Mouse (Mus musculus) forebrain, embryonic 13.5 days (tissue): Measurements from ENCODE around the gene Alpk3. TPM values are rescaled to one million over a fixed set of nuclear protein-coding genes. Genes with fewer than 3 reads are reported as not detected.

Experiments used
- ATAC-seq: fragments of 200-750 bp; cut with Nextera tagmentation; 2 replicates; pipeline ENCODE4 v1.8.0; 2017
- H3K27ac ChIP-seq: fragments of 300-500 bp; sonication (generic); 2 replicates; pipeline ENCODE4 v1.5.1; 2015; ENCODE audit warnings: inconsistent platforms, mild to moderate bottlenecking, moderate library complexity
- H3K27me3 ChIP-seq: fragments of 300-500 bp; sonication (generic); 2 replicates; pipeline ENCODE4 v1.6.1; 2015; ENCODE audit warnings: mild to moderate bottlenecking, inconsistent platforms
- H3K36me3 ChIP-seq: fragments of 300-500 bp; sonication (generic); 2 replicates; pipeline ENCODE4 v1.6.1; 2015; ENCODE audit warnings: mild to moderate bottlenecking, inconsistent platforms; ENCODE audit not compliant: poor library complexity, severe bottlenecking
- H3K4me1 ChIP-seq: fragments of 300-500 bp; sonication (generic); 2 replicates; pipeline ENCODE4 v1.6.1; 2015; ENCODE audit warnings: inconsistent platforms
- H3K4me2 ChIP-seq: fragments of 300-500 bp; sonication (generic); 2 replicates; pipeline ENCODE4 v1.6.1; 2015; ENCODE audit warnings: inconsistent platforms, mild to moderate bottlenecking, moderate library complexity
- H3K4me3 ChIP-seq: fragments of 300-500 bp; sonication (generic); 2 replicates; pipeline ENCODE4 v1.5.1; 2015; ENCODE audit warnings: mild to moderate bottlenecking, inconsistent platforms
- H3K9ac ChIP-seq: fragments of 300-500 bp; sonication (generic); 2 replicates; pipeline ENCODE4 v1.6.1; 2015; ENCODE audit warnings: mild to moderate bottlenecking, inconsistent platforms
- H3K9me3 ChIP-seq: fragments of 300-500 bp; sonication (generic); replicated peaks from 2 replicates; pipeline ENCODE4 v1.6.1; 2016; ENCODE audit warnings: inconsistent platforms
- WGBS: fragments of 180-500 bp; shearing (Covaris S2); methylation state at CpG from one replicate; pipeline ENCODE4 v1.1.7; 2015; 5-methylcytosine and 5-hydroxymethylcytosine counted together
- polyA plus RNA-seq: library from polyadenylated mRNA; unstranded; fragments of >200 nt; fragmentation: Nextera tagmentation; extraction: Ambion mirVana; gene quantifications from 2 replicates; pipeline ENCODE4 v1.2.1, GENCODE M21; 2015

Gene Alpk3
- polyA plus RNA-seq, 1 experiment from 2014 or later, result not detected

DNA sequence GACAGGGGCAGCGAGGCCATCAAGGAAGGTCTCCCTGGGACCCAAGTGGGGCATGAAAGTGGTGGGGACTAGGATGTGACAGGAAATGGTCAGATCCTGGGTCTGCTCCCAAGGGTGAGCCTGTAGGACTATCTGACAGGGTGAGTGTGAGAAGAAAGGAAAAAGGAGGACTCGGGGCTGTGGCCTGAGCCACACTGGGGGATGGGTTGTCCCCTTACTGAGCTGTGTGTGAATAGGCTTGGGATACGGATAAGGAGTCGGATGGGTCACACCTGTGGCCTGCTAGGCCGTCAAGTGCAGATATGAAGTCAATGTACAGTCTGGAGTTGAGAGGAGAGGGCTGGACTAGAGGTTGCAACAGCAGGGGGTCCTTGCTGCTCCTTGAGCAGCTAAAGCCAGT, 18.3 kb downstream of the Alpk3 start:
- no peak overlapping the region for H3K4me3 ChIP-seq
- no peak for ATAC-seq
- no peaks in the 10 kb centered on the region for H3K4me1 ChIP-seq
- no peaks in the 10 kb centered on the region for H3K27me3 ChIP-seq
- no peak overlapping the region for H3K27ac ChIP-seq
- H3K4me2 ChIP-seq, result no peak overlapping the region
- no peaks in the 10 kb centered on the region for H3K9me3 ChIP-seq
- 85% methylated on average over 5 of the region's 5 CpGs for WGBS
- H3K9ac ChIP-seq, result no peak overlapping the region
- H3K36me3 ChIP-seq, result no peaks in the 10 kb centered on the region

DNA sequence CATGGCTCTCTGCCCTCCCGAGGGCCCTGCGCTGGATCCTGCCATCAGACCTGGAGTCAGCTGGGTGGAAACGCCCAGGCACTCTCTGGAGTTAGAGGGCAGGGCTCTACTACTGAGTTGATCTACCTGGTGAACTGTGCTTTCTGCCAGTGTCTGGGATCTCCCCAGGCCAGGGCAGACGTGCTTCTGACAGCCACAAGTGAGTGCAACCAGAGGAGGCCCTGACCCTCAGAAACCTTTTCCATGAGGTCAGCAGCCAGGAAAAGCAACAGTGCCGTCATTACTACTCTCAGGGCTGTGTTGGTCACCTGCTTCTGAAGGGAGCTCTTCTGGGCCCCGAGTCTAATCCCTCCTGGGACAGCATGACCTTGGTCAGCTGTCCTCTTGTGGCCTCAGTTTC, 19.6 kb downstream of the Alpk3 start:
- 76% methylated on average over 6 of the region's 6 CpGs for WGBS

DNA sequence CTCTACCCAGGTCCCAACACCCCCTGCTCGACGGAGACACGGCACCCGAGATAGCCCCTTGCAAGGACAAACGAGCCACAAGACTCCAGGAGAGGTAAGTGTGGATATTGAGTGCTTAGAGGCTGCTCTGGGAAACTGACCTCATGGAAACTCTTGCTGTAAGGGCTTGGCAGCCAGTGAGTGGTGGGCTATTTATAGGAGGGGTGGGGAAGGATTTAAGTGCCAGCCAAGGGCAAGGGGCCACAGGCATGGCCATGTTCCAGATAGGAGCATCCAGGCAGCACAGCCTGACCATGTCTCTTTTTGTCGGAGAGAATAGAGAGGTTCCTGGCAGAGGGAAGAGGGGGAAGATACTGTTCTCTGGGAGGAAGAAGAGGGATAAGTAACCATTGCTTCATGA, 21.3 kb downstream of the Alpk3 start:
- no peaks in the 10 kb centered on the region for H3K4me1 ChIP-seq
- H3K9me3 ChIP-seq, result no peaks in the 10 kb centered on the region
- H3K36me3 ChIP-seq, result no peaks in the 10 kb centered on the region
- H3K4me3 ChIP-seq, result no peak overlapping the region
- 94% methylated on average over 6 of the region's 6 CpGs for WGBS
- H3K27me3 ChIP-seq, result no peaks in the 10 kb centered on the region
- H3K27ac ChIP-seq, result no peak overlapping the region
- H3K9ac ChIP-seq, result no peak overlapping the region
- no peak overlapping the region for H3K4me2 ChIP-seq
- ATAC-seq, result no peak

More for the DNA sequence above, 19.6 kb downstream of the Alpk3 start:
- Histone ChIP-seq H3K27me3 (no peaks in the 10 kb centered on the region), H3K4me3 (no peak overlapping the region), H3K36me3 (no peaks in the 10 kb centered on the region), H3K4me2 (no peak overlapping the region), H3K4me1 (no peaks in the 10 kb centered on the region), H3K9me3 (no peaks in the 10 kb centered on the region), H3K9ac (no peak overlapping the region), H3K27ac (no peak overlapping the region)
- no peak for ATAC-seq

DNA sequence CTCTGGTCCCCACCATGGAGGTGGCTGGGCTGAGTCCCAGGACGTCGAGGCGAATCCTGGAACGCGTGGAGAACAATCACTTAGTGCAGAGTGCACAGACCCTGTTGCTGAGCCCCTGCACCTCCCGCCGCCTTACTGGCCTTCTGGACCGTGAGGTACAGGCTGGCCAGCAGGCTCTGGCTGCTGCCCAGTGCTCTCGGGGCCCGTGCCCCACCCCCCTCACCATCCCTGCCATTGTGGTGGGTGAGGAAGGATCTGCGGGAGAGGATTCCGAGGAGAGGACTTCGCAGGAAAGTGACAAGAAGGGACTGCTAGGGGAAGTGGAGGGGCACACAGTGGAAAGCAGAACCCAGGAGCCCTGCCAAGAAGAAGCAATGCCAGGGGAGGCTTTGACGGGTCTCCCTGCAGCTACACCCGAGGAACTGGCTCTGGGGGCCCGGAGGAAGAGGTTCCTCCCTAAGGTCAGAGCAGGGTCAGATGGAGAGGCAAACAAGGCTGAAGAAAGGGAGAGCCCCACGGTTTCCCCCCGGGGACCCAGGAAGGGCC, 36.1 kb downstream of the Alpk3 start:
- Histone ChIP-seq H3K27ac (no peak overlapping the region), H3K27me3 (no peaks in the 10 kb centered on the region), H3K9me3 (no peaks in the 10 kb centered on the region), H3K4me2 (no peak overlapping the region), H3K9ac (no peak overlapping the region), H3K4me3 (no peak overlapping the region), H3K36me3 (no peaks in the 10 kb centered on the region), H3K4me1 (no peaks in the 10 kb centered on the region)
- WGBS, result 52% methylated on average over 18 of the region's 18 CpGs
- no peak for ATAC-seq

DNA sequence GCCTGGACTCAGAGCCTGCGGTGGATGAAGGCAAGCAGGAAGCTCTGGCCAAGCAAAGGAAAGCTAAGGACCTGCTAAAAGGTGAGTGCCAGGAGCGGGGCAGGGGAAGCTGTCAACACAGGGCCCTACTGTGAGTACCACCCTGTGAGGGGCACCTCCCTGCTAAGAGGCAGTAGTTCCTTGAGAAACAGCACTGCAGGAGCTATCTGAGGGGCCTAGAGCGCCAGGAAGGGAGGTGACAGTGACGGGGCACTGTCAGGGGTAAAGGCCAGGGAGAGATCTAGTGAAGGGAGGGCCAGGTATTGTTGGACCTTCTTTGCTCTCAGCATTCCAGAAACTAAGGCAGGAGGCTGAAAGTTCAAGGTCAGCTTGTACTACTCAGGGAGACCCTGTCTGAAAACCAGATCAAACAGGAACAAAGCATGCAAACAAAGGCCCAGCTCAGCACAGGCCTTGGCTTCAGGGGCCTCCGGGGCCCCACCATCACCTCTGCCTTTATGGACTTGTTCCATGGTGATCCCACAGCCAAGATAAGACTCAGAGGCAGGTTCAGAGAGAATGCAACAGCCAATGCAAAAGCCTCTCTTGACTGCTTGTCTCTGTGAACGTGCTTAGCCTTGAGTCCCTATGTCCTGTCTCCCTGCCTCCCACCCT, 36.8 kb downstream of the Alpk3 start:
- Histone ChIP-seq H3K9ac (no peak overlapping the region), H3K36me3 (no peaks in the 10 kb centered on the region), H3K4me1 (no peaks in the 10 kb centered on the region), H3K27me3 (no peaks in the 10 kb centered on the region), H3K4me2 (no peak overlapping the region), H3K4me3 (no peak overlapping the region), H3K9me3 (no peaks in the 10 kb centered on the region), H3K27ac (no peak overlapping the region)
- WGBS, result 75% methylated on average over 6 of the region's 6 CpGs
- ATAC-seq, result no peak

DNA sequence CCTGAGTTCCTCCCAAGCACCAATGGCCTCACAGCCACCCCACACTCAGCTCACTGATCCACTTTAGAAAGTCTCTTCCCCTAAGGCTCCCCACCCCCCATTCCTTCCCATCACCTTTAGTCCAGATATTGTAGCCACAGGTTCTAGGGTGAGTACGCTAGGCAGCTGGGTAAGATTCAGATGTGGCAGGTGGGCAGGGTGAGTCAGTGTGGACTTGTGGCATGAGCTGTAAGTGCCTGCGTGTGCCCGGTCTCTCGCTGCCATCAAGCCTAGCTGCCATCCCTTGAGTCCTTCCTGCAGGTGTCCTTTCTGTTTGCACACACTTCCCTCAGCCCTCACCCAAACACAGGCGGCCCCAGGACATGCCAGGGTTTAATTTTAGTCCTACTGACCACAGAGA, 42.9 kb downstream of the Alpk3 start:
- no peak for ATAC-seq
- Histone ChIP-seq H3K9me3 (no peaks in the 10 kb centered on the region), H3K36me3 (no peaks in the 10 kb centered on the region), H3K4me3 (no peak overlapping the region), H3K9ac (no peak overlapping the region), H3K4me2 (no peak overlapping the region), H3K27ac (no peak overlapping the region), H3K4me1 (no peaks in the 10 kb centered on the region), H3K27me3 (no peaks in the 10 kb centered on the region)
- whole genome bisulfite sequencing, result 83% methylated on average over 5 of the region's 5 CpGs

DNA sequence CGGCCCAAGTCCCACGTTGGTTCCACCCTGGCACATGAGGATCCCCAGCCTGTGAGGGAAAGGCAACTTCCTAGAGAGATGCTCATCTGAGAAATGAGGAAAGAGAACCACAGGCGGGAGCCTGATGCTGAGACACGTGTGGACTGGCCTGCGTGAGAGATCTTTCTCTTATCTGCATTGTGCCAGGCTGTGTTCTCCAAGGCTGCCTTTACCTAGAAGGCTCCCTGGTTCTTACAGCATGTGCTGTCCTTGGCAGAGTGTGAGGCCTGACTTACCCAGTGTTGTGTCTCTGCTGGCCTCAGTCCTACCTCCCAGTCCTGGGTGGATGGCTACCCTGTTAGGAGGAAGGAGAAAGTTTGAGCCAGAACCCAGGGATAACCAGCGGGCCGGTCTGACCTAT, 45.5 kb downstream of the Alpk3 start:
- no peaks in the 10 kb centered on the region for H3K27me3 ChIP-seq
- H3K36me3 ChIP-seq, result no peaks in the 10 kb centered on the region
- no peak overlapping the region for H3K27ac ChIP-seq
- WGBS, result 95% methylated on average over 7 of the region's 7 CpGs
- no peak overlapping the region for H3K9ac ChIP-seq
- ATAC-seq, result no peak
- H3K4me3 ChIP-seq, result no peak overlapping the region
- H3K4me1 ChIP-seq, result no peaks in the 10 kb centered on the region
- no peak overlapping the region for H3K4me2 ChIP-seq
- H3K9me3 ChIP-seq, result no peaks in the 10 kb centered on the region

DNA sequence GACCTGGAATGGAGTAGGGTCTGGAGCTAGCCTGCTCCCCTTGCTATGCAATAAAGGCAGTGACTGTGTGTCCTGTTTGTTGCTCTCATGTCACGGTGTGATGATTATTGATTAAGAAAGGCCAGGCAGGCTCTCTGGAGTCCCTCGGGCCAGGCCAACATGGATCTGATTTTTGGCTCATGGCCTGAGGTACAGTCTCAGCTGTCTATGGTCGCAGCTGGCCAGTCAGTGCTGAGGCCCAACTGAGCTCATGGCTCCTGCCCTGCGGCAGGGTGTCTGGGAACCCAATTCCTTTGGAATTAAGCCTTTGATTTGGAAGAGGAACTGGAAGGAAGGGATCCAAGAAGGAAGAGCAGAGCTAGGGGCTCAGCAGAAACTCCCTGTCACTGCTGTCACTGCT, 48.1 kb downstream of the Alpk3 start:
- no peak overlapping the region for H3K27ac ChIP-seq
- H3K4me1 ChIP-seq, result no peaks in the 10 kb centered on the region
- no peak overlapping the region for H3K4me3 ChIP-seq
- WGBS, result 64% methylated on average over 4 of the region's 4 CpGs
- H3K9ac ChIP-seq, result no peak overlapping the region
- H3K9me3 ChIP-seq, result no peaks in the 10 kb centered on the region
- H3K4me2 ChIP-seq, result no peak overlapping the region
- H3K36me3 ChIP-seq, result no peaks in the 10 kb centered on the region
- no peaks in the 10 kb centered on the region for H3K27me3 ChIP-seq
- no peak for ATAC-seq

DNA sequence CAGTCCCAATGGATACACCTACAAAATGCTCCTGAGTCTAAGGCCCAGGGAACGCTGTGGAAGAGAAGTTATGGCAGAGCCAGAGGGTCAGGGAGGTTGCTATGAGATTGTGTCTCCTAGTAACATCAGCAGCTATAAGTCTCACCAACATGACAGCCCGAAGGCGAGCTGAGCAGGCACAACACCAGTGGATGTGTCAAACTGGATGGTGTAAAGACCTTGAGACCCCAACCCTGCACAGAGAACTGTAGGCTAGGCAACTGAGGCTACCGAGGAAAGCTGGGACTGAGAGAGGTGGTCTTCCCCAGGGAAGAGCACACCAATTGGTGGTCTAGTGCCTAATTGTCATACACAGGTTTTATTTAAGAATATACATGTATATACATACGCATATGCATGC, 50.8 kb downstream of the Alpk3 start:
- 90% methylated on average over 5 of the region's 5 CpGs for WGBS
- H3K4me3 ChIP-seq, result no peak overlapping the region
- no peaks in the 10 kb centered on the region for H3K27me3 ChIP-seq
- ATAC-seq, result no peak
- H3K27ac ChIP-seq, result no peak overlapping the region
- no peaks in the 10 kb centered on the region for H3K36me3 ChIP-seq
- H3K4me1 ChIP-seq, result no peaks in the 10 kb centered on the region
- H3K4me2 ChIP-seq, result no peak overlapping the region
- H3K9ac ChIP-seq, result no peak overlapping the region
- H3K9me3 ChIP-seq, result no peaks in the 10 kb centered on the region

DNA sequence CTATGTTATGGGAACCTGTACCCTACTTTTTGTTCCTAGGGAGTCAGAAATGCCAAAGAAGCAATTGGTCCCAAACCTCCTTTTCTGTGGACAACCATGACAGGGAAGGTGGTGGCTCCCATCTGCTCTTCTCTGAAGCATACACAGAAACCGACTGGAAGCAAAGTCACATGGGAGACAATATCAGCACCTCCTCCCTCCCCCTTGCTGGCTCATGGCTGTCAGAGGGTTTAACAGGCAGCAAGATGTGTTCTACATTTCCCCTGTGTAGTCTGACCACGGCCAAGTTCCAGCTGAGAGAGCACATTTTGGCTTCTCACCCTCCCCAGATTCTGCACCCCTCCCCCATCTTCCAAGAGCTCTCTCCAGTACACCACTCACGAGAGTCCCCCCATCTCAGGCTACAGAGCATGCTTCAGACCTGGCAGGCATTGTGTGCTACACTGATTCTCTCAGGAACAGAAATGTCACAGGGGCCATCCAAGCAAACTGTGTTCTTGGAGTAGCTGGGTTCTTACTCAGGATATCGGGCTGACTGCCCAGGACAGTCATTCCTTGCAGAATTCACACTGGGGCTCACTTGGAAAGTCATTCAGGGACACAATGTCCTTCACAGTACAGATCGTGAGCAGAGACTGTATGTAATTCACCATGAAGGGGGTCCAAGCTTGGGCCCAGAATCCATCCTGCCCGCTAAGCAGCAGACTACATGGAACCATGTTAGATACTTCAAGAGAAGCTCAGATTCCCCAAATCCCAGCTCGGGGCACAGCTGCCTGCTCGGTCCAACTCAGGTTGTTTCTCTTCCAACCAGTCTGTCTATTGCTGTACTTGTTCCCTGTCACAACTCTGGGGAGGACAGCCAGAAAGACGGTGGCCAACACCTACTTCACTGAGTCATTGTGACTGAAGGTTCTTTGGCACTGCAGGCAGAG, 52.6 kb downstream of the Alpk3 start:
- Histone ChIP-seq H3K4me3 (no peak overlapping the region), H3K36me3 (no peaks in the 10 kb centered on the region), H3K9me3 (no peaks in the 10 kb centered on the region), H3K9ac (no peak overlapping the region), H3K4me2 (no peak overlapping the region), H3K27ac (no peak overlapping the region), H3K27me3 (no peaks in the 10 kb centered on the region), H3K4me1 (no peaks in the 10 kb centered on the region)
- ATAC-seq, result no peak
- WGBS, result 74% methylated on average over 9 of the region's 9 CpGs

DNA sequence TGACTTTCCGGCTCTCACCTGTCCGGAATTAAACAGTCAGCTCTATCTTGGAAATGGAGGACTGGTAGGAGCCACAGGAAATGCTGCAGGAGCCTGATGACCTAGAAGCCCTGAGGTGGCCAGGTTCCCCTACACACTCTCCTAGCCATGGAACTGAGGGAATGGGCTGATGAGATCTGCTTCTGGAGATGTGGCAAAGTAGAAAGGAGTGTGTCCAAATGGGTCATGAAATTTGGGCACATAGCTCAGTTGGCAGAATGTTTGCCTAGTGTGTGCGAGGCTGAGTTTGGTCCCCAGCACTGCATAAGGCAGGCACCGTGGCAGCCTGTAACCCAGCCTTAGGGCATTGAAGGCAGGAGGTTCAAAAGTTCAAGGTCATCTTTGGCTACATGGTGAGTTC, 53.4 kb downstream of the Alpk3 start:
- Histone ChIP-seq H3K9me3 (no peaks in the 10 kb centered on the region), H3K9ac (no peak overlapping the region), H3K36me3 (no peaks in the 10 kb centered on the region), H3K4me3 (no peak overlapping the region), H3K27ac (no peak overlapping the region), H3K4me1 (no peaks in the 10 kb centered on the region), H3K4me2 (no peak overlapping the region), H3K27me3 (no peaks in the 10 kb centered on the region)
- 90% methylated on average over 4 of the region's 4 CpGs for WGBS
- ATAC-seq, result no peak

DNA sequence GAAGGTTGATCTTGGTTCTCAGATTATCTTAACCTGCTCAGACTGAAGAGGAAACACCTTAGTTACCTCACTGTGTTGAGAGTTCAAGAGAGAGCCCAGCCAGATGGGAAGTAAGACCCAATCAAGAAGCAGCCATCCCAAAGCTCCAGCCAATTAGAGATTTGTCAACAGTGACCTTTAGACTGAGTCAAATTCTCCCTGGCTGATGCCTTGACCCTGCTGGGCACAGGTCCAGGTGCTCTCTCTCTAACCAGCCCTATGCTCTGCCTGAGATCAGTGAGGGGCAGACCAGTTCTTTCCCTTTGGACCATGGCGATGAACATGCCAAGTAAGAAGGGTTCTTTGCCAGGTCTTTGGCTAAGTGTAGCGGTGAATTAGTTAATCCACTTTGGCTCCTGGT, 54.3 kb downstream of the Alpk3 start:
- Histone ChIP-seq H3K4me1 (no peaks in the 10 kb centered on the region), H3K9ac (no peak overlapping the region), H3K4me3 (no peak overlapping the region), H3K9me3 (no peaks in the 10 kb centered on the region), H3K4me2 (no peak overlapping the region), H3K27me3 (no peaks in the 10 kb centered on the region), H3K36me3 (no peaks in the 10 kb centered on the region), H3K27ac (no peak overlapping the region)
- 96% methylated on average over 2 of the region's 2 CpGs for WGBS
- ATAC-seq, result no peak
